Mouse (Mus musculus): Measurements from ENCODE around the gene Rnf222.

Gene Rnf222

DNA sequence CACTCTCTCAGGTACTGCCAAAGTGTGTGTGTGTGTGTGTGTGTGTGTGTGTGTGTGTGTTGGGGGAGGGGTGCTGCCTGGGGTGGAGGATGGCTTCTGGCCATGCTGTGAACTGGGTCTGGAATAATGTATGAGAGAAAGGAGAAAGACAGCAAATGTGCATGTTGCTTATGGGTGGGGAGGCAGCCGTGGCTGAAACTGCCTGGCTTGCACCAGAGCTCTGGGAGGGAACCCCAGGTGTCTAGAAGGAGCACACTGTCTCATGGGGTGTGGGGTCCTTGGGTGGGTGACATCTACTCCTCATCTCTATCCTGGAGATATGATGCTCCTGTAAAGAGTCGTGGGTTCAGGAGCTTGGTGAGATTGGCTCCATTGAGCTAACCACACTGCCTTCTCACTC lies 300 bp downstream of the Rnf222 start:
- DNase-seq (ENCODE audit: low spot score in 2 of 2): no peak

DNA sequence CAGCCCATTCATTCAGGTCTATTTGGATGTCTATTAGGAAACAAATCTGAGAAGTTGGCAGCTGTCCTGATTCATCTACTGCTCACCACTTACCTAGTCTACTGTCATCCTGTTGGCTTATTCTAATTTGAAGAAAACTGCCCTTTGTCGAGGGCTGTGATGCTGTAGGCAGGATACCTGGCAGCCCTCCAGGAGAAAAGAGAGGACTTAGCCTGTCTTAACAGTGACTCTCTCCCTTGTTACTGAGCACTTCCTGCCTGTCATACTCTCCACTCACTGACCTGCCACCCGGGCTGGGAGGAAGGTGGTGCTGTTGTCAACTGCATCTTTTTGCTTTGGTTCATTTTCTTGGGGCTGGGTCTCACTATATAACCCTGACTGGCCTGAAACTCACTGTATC lies 2.3 kb downstream of the Rnf222 start:
- no peak for DNase-seq (ENCODE audit: low spot score in 2 of 2)

DNA sequence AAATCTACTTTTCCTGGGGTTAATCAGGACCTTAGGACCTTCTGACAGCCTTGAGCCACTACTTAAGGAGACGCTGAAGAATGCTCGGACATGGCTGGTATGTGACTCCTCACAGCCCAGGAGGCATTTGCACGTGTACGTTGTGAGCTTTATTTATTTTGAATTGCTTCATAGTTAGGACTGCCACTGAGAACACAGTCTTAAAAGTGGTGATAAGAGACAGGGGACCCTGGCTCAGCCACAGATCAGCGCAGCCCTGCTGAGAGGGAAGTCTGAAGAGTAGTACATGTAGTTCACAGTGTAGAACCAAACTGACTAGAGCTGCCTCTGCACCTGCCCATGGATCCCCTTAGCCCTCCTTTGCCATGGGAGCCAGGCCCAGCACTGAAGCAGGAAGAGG lies 3.5 kb downstream of the Rnf222 start:
- DNase-seq (ENCODE audit: low spot score in 2 of 2): no peak

DNA sequence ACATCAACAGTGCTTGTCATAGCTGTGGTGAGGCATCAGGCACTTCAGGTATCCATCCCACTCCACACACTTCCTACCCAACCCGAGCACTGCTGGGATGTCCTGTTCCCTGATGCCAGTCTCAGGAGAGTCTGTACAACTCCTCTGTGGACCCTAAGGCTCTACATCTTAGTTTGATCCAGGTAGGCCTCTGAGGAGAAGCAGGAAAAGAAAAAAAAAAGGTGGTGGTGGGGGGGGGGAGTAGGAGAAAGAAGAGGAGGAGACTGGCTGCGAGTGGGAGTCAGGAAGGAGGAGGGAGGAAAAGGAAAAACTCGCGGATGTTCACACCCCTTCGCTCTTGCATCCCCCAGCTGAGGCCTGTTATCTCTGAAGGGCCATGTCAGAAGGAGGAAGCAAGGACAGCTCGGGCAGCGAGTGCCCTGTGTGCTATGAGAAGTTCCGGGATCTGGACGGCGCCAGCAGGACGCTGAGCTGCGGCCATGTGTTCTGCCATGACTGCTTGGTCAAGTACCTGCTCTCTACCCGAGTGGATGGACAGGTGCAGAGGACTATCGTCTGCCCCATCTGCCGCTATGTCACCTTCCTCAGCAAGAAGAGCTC lies 4.0 kb downstream of the Rnf222 start:
- no peak for DNase-seq (ENCODE audit: low spot score in 2 of 2)

DNA sequence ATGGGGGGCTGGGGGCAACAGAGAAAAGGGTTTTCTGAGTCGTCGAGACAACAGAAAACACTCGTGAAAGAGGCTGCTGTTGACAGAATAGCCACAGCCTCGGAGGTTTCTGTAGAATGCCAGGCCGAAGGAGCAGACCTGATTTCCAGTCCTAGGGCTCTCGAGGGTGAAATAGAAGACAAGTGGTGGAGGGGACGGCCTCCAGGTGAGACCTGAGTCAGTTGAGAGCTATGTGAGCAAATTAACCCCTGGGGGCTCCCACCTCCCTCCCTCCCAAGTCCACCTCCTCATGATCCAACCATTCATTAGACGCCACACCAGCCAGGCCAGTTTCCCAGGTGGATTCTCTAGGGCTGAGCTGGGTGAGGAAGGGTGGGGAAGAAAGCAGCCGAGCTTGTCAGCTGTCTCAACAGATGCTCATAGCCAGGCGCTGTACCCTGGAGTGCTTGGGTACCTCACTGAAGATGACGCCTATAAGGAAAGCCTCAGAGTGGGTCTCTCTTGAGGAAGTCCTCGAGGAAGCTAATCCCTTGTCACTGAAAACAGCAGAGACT lies 5.6 kb downstream of the Rnf222 start:
- no peak for DNase-seq (ENCODE audit: low spot score in 2 of 2)

DNA sequence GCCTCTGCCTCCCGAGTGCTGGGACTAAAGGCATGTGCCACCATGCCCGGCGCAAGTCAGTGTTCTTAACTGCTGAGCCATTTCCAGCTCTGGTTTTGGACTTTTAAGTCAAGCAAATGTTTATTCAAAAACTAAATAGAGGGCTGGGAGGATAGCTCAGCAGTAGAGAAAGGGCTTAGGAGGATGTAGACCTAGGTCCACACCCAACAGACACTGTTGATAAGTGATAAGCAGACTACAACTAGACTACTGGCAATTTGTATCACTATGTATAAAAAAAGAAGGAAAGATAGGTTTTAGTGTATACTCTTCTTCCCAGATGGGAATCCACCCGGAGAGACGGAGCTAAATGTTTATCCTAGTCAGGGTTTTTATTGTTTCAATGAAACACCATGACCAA lies 7.9 kb downstream of the Rnf222 start:
- no peak for DNase-seq (ENCODE audit: low spot score in 2 of 2)

DNA sequence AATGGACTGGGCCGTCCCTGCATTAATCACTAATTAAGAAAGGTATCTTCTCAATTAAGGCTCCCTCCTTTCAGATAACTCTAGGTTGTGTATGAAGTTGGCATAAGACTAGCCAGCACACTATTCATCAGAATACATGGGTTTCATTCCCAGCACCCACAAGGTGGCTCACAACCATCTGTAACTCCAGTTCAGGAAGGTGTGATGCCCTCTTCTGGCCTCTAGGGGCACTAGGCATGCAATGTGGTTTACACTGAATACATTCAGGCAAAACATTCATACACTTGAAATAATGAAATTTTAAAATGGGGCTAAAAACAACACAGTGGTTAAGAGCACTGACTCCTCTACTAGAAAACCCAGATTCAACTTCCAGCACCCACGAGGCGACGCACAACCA lies 8.8 kb downstream of the Rnf222 start:
- DNase-seq (ENCODE audit: low spot score in 2 of 2): peak in 1 of 2 experiments; percentile 76

DNA sequence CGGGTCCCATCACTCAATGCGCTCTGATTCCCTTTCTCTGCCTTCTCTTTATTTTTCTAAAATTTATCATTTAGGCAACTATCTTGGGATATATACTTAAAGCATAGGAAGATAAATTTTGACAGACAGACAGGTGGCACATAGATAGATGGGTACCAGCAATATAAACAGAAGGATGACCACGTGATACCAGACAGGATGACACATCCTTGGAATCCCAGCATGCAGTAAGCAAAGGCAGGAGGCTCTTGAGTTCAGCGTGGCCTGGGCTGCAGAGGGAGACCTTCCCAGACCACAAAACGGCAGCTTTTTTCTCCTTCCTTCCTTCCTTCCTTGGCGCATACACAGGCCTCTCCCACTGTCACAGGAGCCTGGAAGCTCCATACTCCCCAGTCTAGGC lies 9.5 kb downstream of the Rnf222 start:
- no peak for DNase-seq (ENCODE audit: low spot score in 2 of 2)

DNA sequence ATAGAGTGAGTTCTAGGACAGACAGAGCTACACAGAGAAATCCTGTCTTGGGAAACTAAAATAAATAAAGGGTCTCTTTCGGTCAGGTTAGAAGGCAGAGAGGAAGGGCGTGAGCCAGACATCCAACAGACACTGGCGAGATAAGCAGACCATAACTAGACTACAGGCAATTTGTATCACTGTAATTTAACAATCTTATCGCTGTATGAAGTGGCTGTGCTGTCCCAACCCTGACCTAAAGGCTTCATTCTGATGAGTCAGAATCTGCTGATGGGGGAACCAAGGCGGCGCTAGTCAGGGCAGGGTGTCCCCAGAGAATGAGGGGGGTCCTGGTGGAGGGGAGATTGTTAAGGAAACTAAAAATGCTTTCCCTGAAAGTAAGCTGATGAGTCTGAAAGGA lies 10.4 kb downstream of the Rnf222 start:
- no peak for DNase-seq (ENCODE audit: low spot score in 2 of 2)

DNA sequence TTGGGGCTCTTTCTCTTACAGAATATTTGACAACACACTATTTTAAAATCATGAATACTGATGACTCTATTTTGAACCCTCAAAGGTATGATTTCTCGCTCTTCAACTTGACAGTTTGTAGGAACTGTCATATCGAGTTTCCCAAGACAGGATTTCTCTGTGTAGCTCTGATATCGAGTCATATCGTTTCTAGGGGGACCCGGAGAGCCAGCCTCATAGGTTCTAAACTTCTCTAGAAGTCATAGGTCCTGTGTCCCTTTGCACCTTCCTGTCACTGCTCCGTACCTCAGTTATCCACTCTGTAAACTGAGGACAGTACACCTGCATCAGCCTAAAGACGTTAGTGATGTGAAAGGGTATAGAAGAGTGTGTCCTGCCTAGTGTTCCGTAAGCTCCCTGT lies 11.5 kb downstream of the Rnf222 start:
- no peak for DNase-seq (ENCODE audit: low spot score in 2 of 2)

DNA sequence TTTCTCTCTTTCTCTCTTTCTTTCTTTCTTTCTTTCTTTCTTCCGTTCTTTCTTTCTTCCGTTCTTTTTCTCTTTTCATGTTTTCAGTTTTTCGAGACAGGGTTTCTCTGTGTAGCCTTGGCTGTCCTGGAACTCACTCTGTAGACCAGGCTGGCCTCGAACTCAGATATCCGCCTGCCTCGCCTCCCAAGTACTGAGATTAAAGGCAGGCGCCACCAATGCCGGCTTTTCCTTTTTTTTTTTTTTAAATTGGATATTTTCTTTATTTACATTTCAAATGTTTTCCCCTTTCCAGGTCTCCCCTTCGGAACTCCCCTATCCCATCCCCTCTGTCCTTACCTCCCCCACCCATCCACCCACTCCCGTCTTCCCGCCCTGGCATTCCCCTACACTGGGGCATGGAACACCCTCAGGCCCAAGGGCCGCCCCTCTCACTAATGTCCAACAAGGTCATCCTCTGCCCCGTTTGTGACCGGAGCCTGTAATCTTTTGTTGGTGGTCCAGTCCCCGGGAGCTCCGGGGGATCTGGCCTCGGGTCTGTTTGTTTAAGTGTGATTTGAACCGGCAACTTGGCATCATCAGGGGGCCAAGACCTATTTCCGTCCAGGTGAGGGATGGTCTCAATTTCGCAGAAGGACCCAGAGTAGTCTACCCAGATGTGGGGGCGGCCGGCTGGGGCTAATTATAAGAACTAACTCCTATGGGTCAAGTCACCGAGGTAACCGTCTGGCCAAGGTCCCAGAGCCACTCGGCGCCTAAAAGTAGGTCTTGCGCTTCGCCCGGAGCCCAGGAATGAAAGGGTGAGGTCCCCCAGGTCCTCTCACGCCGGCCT lies 12.4 kb downstream of the Rnf222 start:
- DNase-seq (ENCODE audit: low spot score in 2 of 2): no peak

DNA sequence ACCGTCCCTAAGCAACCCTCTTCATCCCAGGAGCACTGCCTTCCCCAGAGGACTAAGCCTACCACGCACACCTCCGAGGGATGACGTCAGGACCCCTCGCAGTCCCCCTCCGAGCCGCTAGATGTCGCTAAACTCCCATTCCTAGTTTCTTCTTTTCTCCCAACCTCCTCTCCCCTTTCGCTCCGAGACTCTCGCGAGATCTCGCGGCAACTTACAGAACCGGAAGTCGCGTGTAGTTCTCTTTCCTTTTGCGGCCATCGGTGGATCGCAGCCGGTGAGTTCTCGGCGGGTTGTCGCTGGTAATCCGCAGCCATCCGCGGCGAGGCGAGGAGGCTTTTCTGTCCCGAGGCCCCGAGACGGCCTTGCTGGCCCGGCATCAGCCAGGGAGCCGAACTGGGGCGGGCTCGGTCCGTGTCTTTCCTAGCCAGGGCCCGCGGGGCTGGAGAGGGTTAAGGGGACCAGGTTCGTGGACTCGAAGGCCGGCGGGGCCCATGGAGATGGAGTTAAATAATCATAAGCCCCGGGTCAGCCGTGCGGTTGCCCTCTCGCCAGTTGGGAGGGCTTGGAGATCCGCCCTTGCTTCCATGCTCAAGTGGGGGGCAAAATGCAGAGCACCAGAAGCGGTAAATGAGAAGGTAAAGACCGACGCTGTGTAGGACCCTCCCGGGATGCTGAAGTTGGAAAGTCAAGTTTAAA lies 13.1 kb downstream of the Rnf222 start, which contains the start of gene Rpl26:
Gene Rpl26 (plus strand): TSS at position 233 of the 696 bp plus-strand sequence.
- peak; percentile 99 for DNase-seq (ENCODE audit: low spot score in 2 of 2)

DNA sequence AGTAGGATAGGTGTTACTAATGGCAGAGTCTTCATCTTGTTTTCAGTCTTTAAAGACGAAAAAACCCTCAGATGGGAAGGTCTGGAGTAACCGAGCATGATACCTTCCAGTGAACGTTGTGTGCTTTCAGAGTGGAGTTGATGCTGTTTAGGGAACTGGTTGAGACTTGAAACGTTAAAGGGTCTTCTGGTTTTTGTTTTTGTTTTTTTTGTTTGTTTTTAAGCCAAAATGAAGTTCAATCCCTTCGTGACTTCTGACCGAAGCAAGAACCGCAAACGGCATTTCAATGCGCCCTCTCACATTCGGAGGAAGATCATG lies 13.7 kb downstream of the Rnf222 start:
- no peak for DNase-seq (ENCODE audit: low spot score in 2 of 2)

DNA sequence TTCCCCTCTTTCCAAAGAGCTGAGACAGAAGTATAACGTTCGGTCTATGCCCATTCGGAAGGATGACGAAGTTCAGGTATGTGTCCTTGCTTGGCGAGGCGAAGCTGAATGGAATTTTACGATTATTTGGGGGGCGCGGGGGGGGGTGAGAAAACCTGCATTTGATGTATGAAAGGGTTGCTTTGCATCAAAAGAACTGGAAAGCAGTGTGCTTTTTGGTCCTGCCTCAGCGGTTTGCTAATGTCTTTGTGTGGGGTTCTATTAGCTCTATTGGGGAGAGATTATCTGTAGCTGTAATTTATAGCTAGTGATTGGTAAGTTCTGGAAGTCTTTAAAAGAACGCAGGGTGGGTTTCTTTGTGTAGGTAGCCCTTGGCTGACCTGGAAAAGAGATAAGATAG lies 14.0 kb downstream of the Rnf222 start:
- DNase-seq (ENCODE audit: low spot score in 2 of 2): no peak

DNA sequence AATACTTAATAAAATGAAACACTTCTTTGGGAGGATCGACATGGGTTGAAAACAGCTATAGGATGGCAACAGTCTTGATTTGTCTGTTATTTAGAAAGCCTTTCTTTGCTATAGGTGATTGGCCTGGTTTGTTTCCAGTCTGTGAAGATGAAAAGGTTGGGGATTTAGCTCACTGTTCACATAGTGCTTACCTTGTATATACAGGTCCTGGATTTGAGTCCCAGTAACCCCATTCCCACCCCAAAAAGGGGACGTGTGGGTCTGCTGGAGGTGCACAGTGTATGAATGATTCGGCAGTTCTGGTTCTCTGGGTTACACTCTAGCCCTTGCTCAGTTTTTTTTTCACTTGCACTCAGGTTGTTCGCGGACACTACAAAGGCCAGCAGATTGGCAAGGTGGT lies 14.5 kb downstream of the Rnf222 start:
- no peak for DNase-seq (ENCODE audit: low spot score in 2 of 2)

DNA sequence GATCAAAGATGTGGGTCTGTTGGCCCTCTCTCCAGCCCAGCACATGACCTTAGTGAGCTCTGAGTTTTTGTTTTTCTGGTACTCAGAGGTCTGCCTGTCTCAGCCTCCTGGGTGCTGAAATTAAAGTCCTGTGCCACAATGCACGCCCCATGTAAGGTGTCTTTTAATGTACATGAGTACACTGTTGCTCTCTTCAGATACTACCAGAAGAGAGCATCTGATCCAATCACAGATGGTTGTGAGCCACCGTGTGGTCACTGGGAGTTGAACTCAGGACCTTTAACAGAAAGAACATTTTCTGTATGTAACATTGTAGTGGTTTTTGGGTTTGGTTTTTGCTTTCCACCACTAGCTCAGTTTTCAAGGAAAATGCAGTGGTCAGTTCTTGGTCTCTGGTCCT lies 15.4 kb downstream of the Rnf222 start:
- no peak for DNase-seq (ENCODE audit: low spot score in 2 of 2)

DNA sequence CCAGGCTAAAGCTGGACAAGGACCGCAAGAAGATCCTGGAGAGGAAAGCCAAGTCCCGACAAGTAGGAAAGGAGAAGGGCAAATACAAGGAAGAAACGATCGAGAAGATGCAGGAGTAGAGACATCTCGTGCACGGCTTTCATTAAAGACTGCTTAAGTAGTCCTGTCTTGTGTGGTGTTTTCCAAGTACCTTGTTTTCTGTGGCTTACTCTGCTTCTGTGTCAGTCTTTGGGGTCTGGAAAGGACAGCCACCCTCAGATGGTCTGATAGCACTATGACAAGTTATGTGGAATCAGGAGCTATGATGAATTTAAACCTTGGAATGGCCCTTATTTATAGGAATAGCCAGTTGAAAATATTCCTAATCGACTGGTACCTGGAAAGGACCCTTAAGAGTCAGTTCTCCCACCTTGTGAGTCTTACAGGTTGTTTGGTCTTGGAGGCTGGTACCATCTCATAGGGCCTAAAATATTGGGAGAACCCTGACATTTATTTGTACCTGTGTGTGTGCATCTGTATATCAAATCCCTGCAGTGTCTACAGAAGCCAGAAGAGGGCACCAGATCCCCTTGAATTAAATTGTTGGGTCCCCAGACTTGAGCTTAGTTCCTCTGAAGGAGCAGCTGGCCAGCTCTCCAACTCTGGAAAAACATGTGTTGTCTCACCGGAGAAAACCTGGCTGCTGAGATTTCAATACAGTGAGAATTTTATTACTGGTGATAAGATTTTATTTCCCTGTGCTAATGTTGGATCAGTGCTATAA lies 16.2 kb downstream of the Rnf222 start:
- DNase-seq (ENCODE audit: low spot score in 2 of 2): peak; percentile 51 to 78

DNA sequence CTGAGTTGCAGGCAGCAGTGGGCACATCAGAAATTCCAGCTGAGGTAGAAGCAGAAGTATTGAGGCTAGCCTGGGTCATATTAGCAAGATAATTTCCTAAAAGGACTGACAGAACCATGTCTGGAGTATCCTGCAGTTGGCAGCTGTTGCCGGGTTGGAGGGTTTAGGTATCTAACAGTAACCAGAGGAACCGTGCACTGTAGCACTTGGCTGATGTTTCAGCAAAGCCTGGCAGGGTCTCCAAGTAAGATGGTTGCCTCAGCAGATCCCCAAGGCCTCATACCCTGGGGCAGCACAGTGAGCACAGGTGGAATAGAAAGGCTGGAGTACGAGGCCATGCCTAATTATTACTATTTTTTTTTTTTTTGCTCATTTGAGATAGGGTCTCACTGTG lies 16.8 kb downstream of the Rnf222 start:
- no peak for DNase-seq (ENCODE audit: low spot score in 2 of 2)

DNA sequence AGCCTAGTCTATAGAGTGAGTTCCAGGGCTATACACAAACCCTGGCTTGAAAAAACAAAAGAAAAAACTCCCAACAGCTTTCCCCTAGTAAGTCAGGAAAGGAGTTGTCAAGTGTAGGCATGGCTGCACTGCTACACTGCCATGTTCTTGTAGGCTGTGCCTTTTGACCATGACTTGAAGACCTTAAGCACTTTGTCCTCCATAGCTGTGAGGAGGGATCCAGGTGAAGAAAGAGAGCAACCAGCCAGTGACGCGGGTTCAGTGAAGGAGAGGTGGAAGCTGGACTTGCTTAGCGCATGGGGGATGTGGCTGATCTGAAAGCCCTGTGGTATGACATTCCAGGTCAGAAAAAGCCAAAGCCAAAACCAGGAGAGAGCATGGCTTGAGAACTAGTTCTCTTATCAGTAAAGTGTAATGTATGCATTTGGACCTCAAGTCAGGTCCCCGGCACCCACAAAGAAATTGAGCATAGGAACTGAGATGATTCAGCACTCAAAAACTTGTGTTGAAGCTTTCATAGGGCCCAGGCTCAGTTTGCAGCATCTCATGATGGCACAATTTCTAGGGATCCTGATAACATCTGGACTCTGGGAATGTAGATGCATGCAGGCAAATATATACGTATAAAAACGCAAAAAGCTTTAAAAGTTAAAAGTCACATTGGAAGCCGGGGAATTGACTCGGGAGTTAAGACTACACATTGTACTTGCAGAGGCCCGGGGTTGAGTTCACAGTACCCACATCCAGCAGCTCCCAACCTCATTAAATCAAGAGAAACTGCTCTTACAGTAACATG lies 17.5 kb downstream of the Rnf222 start:
- no peak for DNase-seq (ENCODE audit: low spot score in 2 of 2)

DNA sequence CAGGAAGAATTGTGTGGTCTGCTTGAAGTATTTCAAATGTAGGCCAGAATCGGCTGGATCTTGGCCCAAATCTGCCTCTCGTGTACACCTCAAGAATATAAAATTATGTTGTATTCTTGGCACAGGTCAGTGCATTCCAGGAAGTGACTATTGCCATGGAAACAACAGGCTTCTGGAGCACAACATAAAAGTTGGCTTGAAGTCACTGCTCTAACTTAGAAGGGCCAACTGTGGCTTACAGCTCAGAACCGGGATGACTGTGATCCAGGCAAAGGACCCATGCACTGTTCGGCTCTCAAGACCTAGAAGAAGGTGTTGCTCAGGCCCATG lies 18.1 kb downstream of the Rnf222 start:
- DNase-seq (ENCODE audit: low spot score in 2 of 2): no peak

DNA sequence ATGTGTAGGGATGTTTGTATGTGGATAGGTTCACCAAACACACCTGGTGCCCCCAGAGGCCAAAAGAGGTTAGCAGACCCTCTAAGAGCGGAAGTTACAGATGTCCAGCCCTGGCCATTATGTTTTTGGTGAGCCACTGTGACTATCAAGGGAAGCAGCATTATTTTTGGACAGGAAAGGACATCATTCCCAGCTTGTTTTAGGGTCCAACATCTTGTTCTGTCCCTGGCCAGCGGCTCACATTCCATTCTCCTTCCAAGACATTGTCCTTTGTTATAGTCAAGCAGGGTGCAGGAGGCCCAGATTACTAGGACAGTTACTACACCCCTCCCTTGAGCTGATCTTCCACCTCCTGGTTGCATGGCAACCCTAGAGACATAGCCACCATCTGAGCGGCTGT lies 18.9 kb downstream of the Rnf222 start:
- DNase-seq (ENCODE audit: low spot score in 2 of 2): no peak

Measured in spleen, postnatal 10 days (tissue).